Mouse (Mus musculus) thymus, adult 2 months (tissue): Measurements from ENCODE around the gene Tada1.

Experiments
- CTCF ChIP-seq: fragments of 200-500 bp; IDR thresholded peaks from 2 replicates; pipeline ENCODE4 v1.5.1; 2012; ENCODE audit warnings: mild to moderate bottlenecking, control low read depth, low read length, moderate library complexity, borderline replicate concordance; ENCODE audit not compliant: control insufficient read depth, poor library complexity, insufficient read depth; ENCODE audit errors: extremely low read depth
- POLR2A ChIP-seq: fragments of 200-500 bp; IDR thresholded peaks from 2 replicates; pipeline ENCODE4 v1.6.1; 2012; ENCODE audit warnings: mild to moderate bottlenecking, low read length, control low read depth, moderate library complexity; ENCODE audit not compliant: control insufficient read depth, poor library complexity, insufficient read depth; ENCODE audit errors: extremely low read depth

GRCm38 (mm10) chr1:166360157-166360855 lies 18.6 kb upstream of the Tada1 start:
- TF ChIP-seq CTCF (peak; percentile 92), POLR2A (no peak)
